Mouse (Mus musculus) B cell, adult 67 days (primary cell): ENCODE data around the gene Prodh2. TPM values are rescaled to one million over a fixed set of nuclear protein-coding genes. Genes with fewer than 3 reads are reported as not detected.

Source experiments
- total RNA-seq, 2 experiments: library from RNA; stranded (reverse); gene quantifications; 4 replicates each; pipeline ENCODE4 v1.2.4; 2023

The Prodh2 gene
- not detected for total RNA-seq

GRCm38 (mm10) chr7:30493401-30493931 is at the start of gene Prodh2:
TSS of gene Prodh2 (plus strand) at chr7:30493622.

GRCm38 (mm10) chr7:30444971-30445751 is 48.3 kb upstream of the Prodh2 start, which contains the start of gene Aplp1:
TSS of gene Aplp1 (minus strand) at chr7:30445535.

GRCm38 (mm10) chr7:30457629-30458330 is 35.6 kb upstream of the Prodh2 start, which contains the start of the genes Kirrel2 and Nphs1:
TSS of gene Kirrel2 (minus strand) at chr7:30457690.
TSS of gene Nphs1 (plus strand) at chr7:30458315.

GRCm38 (mm10) chr7:30534633-30535577 is 41.5 kb downstream of the Prodh2 start, which contains the start of gene Arhgap33:
TSS of gene Arhgap33 (minus strand) at chr7:30535060.

GRCm38 (mm10) chr7:30552102-30553020 is 58.9 kb downstream of the Prodh2 start, which contains the start of the genes Hspb6 and Proser3:
TSS of gene Hspb6 (plus strand) at chr7:30552178.
TSS of gene Proser3 (minus strand) at chr7:30552299.

GRCm38 (mm10) chr7:30559443-30559954 is 66.1 kb downstream of the Prodh2 start, which contains the start of gene Lin37:
TSS of gene Lin37 (minus strand) at chr7:30559838.

Other genes starting within 250 kb of the Prodh2 start
- 1 to 10 TPM; 2.1 to 2.4 TPM for gene Thap8, start 213.5 kb upstream of the Prodh2 start, total RNA-seq
- 1 to 10 TPM; 4.6 to 9.2 TPM for gene Wdr62, start 213.2 kb upstream of the Prodh2 start, total RNA-seq
- not detected for gene Clip3, start 201.9 kb upstream of the Prodh2 start, total RNA-seq
- gene Alkbh6, start 184.9 kb upstream of the Prodh2 start, total RNA-seq, result 10 to 100 TPM; 63.1 to 67.2 TPM
- gene Syne4, start 178.8 kb upstream of the Prodh2 start, total RNA-seq, result 1 to 10 TPM; 2.2 to 3.6 TPM
- gene E130208F15Rik, start 171.9 kb upstream of the Prodh2 start, total RNA-seq, result 1 to 10 TPM; 3.9 to 6.6 TPM
- 10 to 100 TPM; 11.4 to 20.5 TPM for gene Sdhaf1, start 169.7 kb upstream of the Prodh2 start, total RNA-seq
- not detected for gene Lrfn3, start 130.8 kb upstream of the Prodh2 start, total RNA-seq
- 10 to 100 TPM; 68.2 to 78.3 TPM for gene Tyrobp, start 79.9 kb upstream of the Prodh2 start, total RNA-seq
- 10 to 100 TPM; 48.5 to 50.5 TPM for gene Hcst, start 73.8 kb upstream of the Prodh2 start, total RNA-seq
- gene Nfkbid, start 71.9 kb upstream of the Prodh2 start, total RNA-seq, result 100 to 1,000 TPM; 400 to 437 TPM
- not detected for gene Aplp1, start 48.1 kb upstream of the Prodh2 start, total RNA-seq
- gene Kirrel2, start 35.9 kb upstream of the Prodh2 start, total RNA-seq, result not detected
- not detected for gene Nphs1, start 35.3 kb upstream of the Prodh2 start, total RNA-seq
- gene Arhgap33, start 41.4 kb downstream of the Prodh2 start, total RNA-seq, result 10 to 100 TPM; 18.6 to 20.7 TPM
- gene Hspb6, start 58.6 kb downstream of the Prodh2 start, total RNA-seq, result 1 to 10 TPM; 3.0 to 4.3 TPM
- gene Proser3, start 58.7 kb downstream of the Prodh2 start, total RNA-seq, result 10 to 100 TPM; 18.8 to 27.2 TPM
- gene Lin37, start 66.2 kb downstream of the Prodh2 start, total RNA-seq, result 10 to 100 TPM; 42.2 to 45.2 TPM
- gene U2af1l4, start 69.7 kb downstream of the Prodh2 start, total RNA-seq, result 100 to 1,000 TPM; 107 to 109 TPM
- 10 to 100 TPM; 13.9 to 14.0 TPM for gene Gm49396, start 69.7 kb downstream of the Prodh2 start, total RNA-seq
- 100 to 1,000 TPM; 129 to 145 TPM for gene Psenen, start 70.0 kb downstream of the Prodh2 start, total RNA-seq
- gene Igflr1, start 71.8 kb downstream of the Prodh2 start, total RNA-seq, result 1 to 10 TPM; 7.3 to 7.7 TPM
- gene Kmt2b, start 95.1 kb downstream of the Prodh2 start, total RNA-seq, result 100 to 1,000 TPM; 119 to 136 TPM
- 1 to 10 TPM in 1 of 2 experiments, under 1 TPM in 1; 0.90 to 1.5 TPM for gene Zbtb32, start 105.3 kb downstream of the Prodh2 start, total RNA-seq
- gene Upk1a, start 119.2 kb downstream of the Prodh2 start, total RNA-seq, result under 1 TPM; 0.39 to 0.52 TPM
- 100 to 1,000 TPM; 211 to 273 TPM for gene Cox6b1, start 132.5 kb downstream of the Prodh2 start, total RNA-seq
- not detected for gene Etv2, start 142.2 kb downstream of the Prodh2 start, total RNA-seq
- gene Rbm42, start 156.7 kb downstream of the Prodh2 start, total RNA-seq, result 100 to 1,000 TPM in 1 of 2 experiments, 10 to 100 TPM in 1; 96.7 to 103 TPM
- gene Haus5, start 171.4 kb downstream of the Prodh2 start, total RNA-seq, result 10 to 100 TPM; 59.7 to 71.7 TPM
- gene Pmis2, start 178.0 kb downstream of the Prodh2 start, total RNA-seq, result not detected
- gene 2200002J24Rik, start 205.3 kb downstream of the Prodh2 start, total RNA-seq, result not detected
- under 1 TPM; 0.29 to 0.59 TPM for gene Atp4a, start 218.6 kb downstream of the Prodh2 start, total RNA-seq
- 10 to 100 TPM; 46.8 to 50.0 TPM for gene Tmem147, start 235.9 kb downstream of the Prodh2 start, total RNA-seq